Mouse (Mus musculus): ENCODE data around the gene Jak3.
"Not testable (repeated sequence)": the region's sequence is repeated elsewhere in the genome, so short reads cannot be mapped to it uniquely, and the experiment has no call there.

Jak3 gene

DNA sequence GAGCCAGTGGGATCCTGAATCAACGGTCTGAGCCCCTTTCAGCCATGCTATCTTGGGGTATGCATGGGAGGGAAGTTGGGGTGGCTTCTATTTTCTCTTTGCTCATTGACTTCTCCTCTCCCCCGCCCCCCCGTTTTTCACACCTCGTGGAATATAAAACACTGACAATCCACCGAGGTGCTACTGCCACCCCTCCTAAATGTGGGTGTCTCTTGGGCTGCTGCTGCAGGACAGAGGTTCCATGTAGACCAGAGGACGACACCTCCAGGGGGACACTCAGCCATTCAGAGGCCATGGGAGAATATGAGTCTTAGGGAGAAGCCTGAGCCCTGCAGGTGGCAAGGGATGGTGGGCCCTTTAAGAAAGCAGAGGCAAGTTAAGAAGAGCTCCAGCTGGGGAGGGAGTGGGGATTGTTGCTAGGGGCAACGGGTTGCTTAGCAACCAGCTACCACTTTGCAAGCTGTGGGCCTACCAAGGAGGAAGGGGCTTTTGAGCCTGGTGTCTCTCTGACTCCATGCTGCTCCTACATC is 43.9 kb downstream of the Jak3 start:
- DNase-seq (ENCODE audit: low spot score in 2 of 2), result no peak

DNA sequence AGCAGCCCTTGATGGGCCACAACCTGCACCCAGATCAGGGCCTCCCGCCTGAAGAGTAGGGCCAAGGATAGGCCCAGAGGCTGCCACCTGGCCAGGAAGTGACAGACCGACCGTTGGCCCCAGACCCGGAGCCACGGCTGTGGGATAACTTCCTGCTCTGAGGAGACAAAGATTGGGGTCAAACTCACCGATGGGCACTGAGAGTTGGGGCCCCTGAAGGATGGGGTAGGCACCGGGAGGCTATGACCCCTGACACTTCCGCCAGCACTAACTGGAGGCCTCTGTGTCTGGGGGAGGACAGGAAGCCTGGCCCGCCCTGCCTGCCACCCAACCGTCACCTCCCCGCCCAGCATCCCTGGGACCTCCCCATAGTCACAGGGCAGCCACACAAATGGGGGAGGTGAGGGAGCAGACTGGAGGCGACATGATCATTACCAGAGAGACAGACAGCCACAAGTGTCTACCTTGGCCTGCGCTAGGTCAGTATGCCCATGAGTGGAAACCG is 47.0 kb downstream of the Jak3 start:
- peak; percentile 73 to 77 for DNase-seq (ENCODE audit: low spot score in 2 of 2)

DNA sequence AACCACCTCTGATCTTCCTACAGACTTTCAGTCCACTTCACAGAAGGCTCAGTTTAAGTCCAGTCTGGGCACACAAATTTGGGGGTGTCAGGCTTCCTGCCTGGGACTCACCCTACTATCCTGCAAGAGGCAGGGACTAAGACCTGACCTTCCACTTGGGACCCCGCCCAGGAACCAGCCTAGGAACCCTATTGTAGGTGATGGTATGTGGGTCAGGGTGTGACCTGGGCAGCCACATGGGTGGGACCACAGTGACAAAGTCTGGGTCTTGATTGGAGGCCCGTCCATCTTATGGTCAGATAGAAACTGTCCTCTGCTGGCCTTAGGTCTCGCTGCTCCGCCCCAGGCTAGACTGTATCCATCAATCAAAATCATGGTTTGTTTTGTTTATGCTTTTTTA is 48.3 kb downstream of the Jak3 start:
- no peak for DNase-seq (ENCODE audit: low spot score in 2 of 2)

DNA sequence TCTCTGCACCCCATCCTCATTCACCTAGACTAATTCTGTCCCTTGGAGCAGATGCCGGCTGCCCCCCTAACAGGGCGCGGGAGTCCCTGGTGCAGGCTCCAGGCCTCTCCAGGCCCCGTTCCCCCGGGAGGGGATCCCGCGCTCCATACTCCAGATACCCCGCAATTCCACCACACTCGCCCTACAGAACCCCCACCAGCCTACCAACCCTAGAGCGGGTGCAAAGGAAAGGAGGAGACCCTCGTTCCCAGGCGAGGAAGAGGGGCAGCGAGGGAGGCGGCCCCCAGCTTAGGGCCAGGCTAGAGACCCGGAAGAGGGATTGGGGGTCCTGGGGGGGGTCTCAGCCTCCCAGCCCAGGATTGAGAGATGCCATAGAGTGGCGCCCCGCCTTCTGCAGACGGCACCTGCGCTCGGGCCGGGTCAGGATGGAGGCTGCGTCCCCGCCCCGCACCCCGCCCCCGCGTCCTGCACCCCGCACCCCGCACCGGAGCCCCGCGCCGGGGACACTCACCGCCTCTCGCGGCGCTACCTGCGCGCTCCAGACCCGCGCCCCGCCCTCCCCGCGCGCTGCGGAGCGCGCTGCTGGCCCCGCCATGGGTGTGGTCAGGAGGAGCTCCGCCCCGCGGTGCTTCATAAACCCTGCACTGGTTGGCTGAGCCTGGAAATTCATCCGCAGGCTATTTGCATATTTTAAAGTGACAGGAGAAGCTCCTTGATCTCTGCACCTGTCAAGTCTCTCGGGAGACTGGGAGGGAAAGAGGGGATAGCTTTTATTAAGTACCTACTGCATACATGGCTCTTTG is 49.2 kb downstream of the Jak3 start, which contains the start of gene Fcho1:
Gene Fcho1 (minus strand): TSS at position 595 of the 803 bp plus-strand sequence.
- peak; percentile 83 to 85 for DNase-seq (ENCODE audit: low spot score in 2 of 2)

DNA sequence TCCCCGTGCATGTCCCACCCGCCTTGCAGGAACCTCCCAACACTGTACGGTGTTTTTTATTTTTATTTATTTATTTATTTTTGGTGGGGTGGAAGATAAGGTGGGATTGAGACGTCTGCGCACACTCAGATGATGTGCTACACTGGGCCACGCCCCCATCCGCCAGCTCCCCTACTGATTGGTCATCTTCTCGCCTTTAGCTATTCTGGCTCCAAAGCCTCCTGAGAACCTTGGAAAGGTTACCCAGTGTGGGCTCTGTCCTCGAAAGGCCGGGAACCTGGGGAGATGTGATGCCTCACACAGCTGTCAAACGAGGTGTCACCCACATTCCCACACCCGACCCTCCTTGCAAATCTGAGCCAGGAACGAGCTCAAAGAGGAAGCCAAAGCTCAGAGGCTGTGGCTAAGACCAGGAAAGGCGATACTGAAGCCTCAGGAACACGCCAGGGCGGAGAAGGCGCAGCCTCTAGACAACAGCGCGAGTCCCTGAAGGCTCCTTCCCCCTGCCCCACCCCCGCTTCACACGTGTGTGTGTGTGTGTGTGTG is 52.2 kb downstream of the Jak3 start:
- no peak for DNase-seq (ENCODE audit: low spot score in 2 of 2)

DNA sequence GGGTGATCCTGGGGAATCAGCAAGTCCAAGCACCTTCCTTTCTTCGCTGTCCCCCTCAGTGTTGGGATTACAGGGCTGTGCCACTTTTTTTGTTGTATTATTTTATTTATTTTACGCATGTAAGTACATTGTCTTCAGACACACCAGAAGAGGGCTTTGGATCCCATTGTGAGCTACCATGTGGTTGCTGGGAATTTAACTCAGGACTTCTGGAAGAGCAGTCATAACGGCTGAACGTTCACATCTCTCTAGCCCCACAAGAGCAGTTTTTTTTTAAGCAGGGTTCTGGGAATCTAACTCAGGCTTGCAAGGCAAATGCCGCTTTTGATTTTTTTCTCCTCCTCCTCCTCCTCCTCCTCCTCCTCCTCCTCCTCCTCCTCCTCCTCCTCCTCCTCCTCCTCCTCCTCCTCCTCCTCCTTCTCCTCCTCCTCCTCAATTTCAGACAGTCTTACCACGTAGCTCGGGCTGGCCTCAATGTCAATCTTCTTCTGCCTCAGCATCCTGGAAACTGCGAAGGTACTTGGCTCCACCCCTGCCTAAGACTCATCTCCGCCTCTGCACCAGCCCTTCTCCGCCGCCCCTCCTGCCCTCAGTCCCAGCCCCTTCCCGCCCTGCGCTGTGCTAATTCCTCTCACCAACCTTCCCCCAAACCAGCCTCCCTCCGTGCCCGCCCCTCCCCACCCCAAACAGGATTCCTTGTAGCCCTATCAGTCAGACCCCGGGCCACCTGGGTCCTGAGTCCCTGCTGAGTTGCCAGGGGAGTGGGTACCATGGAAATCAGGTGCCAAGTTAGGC is 52.9 kb downstream of the Jak3 start:
- no peak for DNase-seq (ENCODE audit: low spot score in 2 of 2)

DNA sequence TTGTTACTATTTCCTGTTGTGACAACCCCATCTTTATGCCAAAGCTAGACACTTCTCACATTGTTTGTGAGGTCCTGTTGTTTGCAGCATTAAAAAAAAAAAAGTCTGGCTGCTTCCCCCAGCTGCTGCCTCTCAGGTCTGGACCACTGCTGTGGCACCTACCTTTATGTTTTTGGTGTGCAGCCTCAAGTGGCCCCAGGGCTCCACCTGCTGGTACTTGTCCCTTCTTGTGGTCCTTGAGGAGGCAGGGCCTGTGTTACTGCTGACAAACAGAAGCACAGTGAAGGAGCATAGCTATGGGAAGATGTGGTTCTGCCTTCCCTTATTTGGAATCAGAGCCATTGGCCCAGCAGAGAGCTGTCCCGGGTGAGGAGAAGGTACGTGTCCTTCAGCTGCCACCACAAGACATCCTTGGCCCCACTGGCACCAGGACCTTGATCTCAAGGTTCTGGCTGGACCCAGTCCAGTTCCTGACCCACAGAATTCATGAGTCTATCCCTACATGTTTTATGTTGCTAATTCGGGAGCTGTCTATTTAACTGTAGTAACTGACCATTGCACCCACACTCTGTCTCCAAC is 55.6 kb downstream of the Jak3 start:
- peak; percentile 59 to 76 for DNase-seq (ENCODE audit: low spot score in 2 of 2)

DNA sequence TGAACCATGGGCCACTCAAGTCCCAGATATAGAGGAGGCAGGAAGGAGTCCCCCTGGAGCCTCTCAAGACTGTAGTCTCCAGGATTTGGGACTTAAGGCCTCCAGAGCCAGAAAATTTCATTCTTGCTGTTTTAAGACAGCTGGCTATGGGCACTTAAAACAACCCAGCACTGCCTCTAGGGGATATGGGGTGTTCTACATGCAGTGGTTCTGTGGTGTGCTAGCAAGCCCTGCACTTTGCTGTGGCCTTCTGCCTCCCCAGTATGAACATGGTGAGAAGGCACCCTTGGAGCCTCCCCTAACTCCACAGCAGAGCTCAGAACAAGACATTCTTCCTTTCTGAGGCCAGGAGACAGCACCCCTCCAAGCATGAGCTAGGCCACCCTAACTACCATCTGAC is 62.2 kb downstream of the Jak3 start:
- not testable (repeated sequence) for DNase-seq (ENCODE audit: low spot score in 2 of 2)

Data from spleen, postnatal 14 days (tissue).